Mouse (Mus musculus): ENCODE results near the gene Arhgap9. TPM values are rescaled to one million over a fixed set of nuclear protein-coding genes. Genes with fewer than 3 reads are reported as not detected.

Arhgap9 gene
- polyA plus RNA-seq, 1 experiment from 2014 or later = 15.1 TPM

- ATAC-seq (ENCODE audit: low read depth) = 0 out of 2 replicates have a peak, but pooled peaks have one; percentile 25
- no peaks in the 10 kb centered on the region for H3K27me3 ChIP-seq
- peak within 1 kb of the TSS; percentile 17; the same call in 1 of the 2 replicates for H3K4me2 ChIP-seq
- H3K36me3 ChIP-seq = no peaks in the 10 kb centered on the region
- WGBS (ENCODE audit: insufficient replicate concordance) = 63% methylated on average over 22 of the region's 22 CpGs
- H3K4me1 ChIP-seq (replicated peaks) = 0 out of 2 replicates have a peak, but pooled peaks cover 3% of the 10 kb centered on the region
- H3K27ac ChIP-seq = peak within 1 kb of the TSS; percentile 74
- no peak for DNase-seq
- H3K4me3 ChIP-seq (replicated peaks) = no peak within 1 kb of the TSS
- H3K9me3 ChIP-seq (replicated peaks) = no peaks in the 10 kb centered on the region
- 0 out of 2 replicates have a peak within 1 kb of the TSS, but pooled peaks have one; percentile 1 for H3K9ac ChIP-seq
These were observed 48.4 kb downstream of the Arhgap9 start, which contains the start of gene Inhbc for GRCm38 (mm10) chr10:127369834-127370820. TSS of gene Inhbc (minus strand) at chr10:127370431.

GRCm38 (mm10) chr10:127371023-127371422, 49.3 kb downstream of the Arhgap9 start:
- Histone ChIP-seq H3K4me1 (replicated peaks) (0 out of 2 replicates have a peak, but pooled peaks cover 3% of the 10 kb centered on the region), H3K36me3 (no peaks in the 10 kb centered on the region), H3K9me3 (replicated peaks) (no peaks in the 10 kb centered on the region), H3K4me2 (no peak overlapping the region), H3K9ac (no peak overlapping the region), H3K27ac (no peak overlapping the region), H3K27me3 (no peaks in the 10 kb centered on the region), H3K4me3 (replicated peaks) (no peak overlapping the region)
- ATAC-seq (ENCODE audit: low read depth) = no peak
- DNase-seq = no peak
- 50% methylated on average over 2 of the region's 2 CpGs for WGBS (ENCODE audit: insufficient replicate concordance)

DNA sequence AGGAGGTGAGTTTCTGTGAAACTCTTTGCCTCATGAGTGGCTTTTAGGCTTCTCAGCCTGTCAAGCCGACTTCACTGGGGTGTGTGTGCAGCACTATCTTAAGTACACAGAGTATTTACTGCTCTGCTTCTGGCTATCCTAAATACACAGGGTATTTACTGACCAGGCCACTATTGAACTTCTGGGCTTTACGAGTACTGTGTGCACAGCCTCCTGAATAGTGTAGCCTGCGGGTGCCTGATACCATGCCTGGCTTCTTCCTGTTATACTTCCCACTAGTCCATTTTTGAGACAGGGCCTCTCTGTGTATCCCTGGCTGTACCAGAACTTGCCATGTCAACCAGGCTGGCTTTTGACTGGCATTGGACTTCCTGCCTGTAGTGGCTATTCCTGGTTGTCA, 55.9 kb downstream of the Arhgap9 start:
- Histone ChIP-seq H3K36me3 (no peaks in the 10 kb centered on the region), H3K9me3 (replicated peaks) (no peaks in the 10 kb centered on the region), H3K4me3 (replicated peaks) (no peak overlapping the region), H3K9ac (no peak overlapping the region), H3K27me3 (no peaks in the 10 kb centered on the region), H3K27ac (peak overlapping the region; percentile 55), H3K4me1 (replicated peaks) (peaks cover 18% of the 10 kb centered on the region), H3K4me2 (no peak overlapping the region)
- 48% methylated on average over 3 of the region's 3 CpGs for WGBS (ENCODE audit: insufficient replicate concordance)
- ATAC-seq (ENCODE audit: low read depth) = no peak
- no peak for DNase-seq

Other genes starting within 250 kb of the Arhgap9 start
- gene Agap2, start 246.7 kb upstream of the Arhgap9 start, polyA plus RNA-seq (2015; fragmentation: Nextera tagmentation; extraction: Ambion mirVana) = 0.41 and 0.85 TPM in 2 replicates
- 45.6 and 49.0 TPM in 2 replicates for gene Os9, start 200.8 kb upstream of the Arhgap9 start, polyA plus RNA-seq (2015; fragmentation: Nextera tagmentation; extraction: Ambion mirVana)
- gene B4galnt1, start 156.7 kb upstream of the Arhgap9 start, polyA plus RNA-seq (2015; fragmentation: Nextera tagmentation; extraction: Ambion mirVana) = 9.3 and 11.0 TPM in 2 replicates
- gene Slc26a10, start 141.3 kb upstream of the Arhgap9 start, polyA plus RNA-seq (2015; fragmentation: Nextera tagmentation; extraction: Ambion mirVana) = 1.8 and 2.1 TPM in 2 replicates
- 8.1 and 8.2 TPM in 2 replicates for gene Arhgef25, start 131.9 kb upstream of the Arhgap9 start, polyA plus RNA-seq (2015; fragmentation: Nextera tagmentation; extraction: Ambion mirVana)
- 16.8 and 19.3 TPM in 2 replicates for gene Dtx3, start 126.2 kb upstream of the Arhgap9 start, polyA plus RNA-seq (2015; fragmentation: Nextera tagmentation; extraction: Ambion mirVana)
- 39.8 and 45.8 TPM in 2 replicates for gene Pip4k2c, start 110.4 kb upstream of the Arhgap9 start, polyA plus RNA-seq (2015; fragmentation: Nextera tagmentation; extraction: Ambion mirVana)
- 0.02 and 0.14 TPM in 2 replicates for gene Kif5a, start 58.6 kb upstream of the Arhgap9 start, polyA plus RNA-seq (2015; fragmentation: Nextera tagmentation; extraction: Ambion mirVana)
- gene Dctn2, start 55.6 kb upstream of the Arhgap9 start, polyA plus RNA-seq (2015; fragmentation: Nextera tagmentation; extraction: Ambion mirVana) = 80.0 and 80.1 TPM in 2 replicates
- 5.9 and 6.5 TPM in 2 replicates for gene Mbd6, start 32.9 kb upstream of the Arhgap9 start, polyA plus RNA-seq (2015; fragmentation: Nextera tagmentation; extraction: Ambion mirVana)
- 150 and 166 TPM in 2 replicates for gene Mars, start 10.2 kb upstream of the Arhgap9 start, polyA plus RNA-seq (2015; fragmentation: Nextera tagmentation; extraction: Ambion mirVana)
- gene Gli1, start 20.0 kb downstream of the Arhgap9 start, polyA plus RNA-seq (2015; fragmentation: Nextera tagmentation; extraction: Ambion mirVana) = 0.21 and 0.31 TPM in 2 replicates
- 0.32 and 0.38 TPM in 2 replicates for gene Inhbe, start 32.4 kb downstream of the Arhgap9 start, polyA plus RNA-seq (2015; fragmentation: Nextera tagmentation; extraction: Ambion mirVana)
- 1.6 and 2.0 TPM in 2 replicates for gene Inhbc, start 48.5 kb downstream of the Arhgap9 start, polyA plus RNA-seq (2015; fragmentation: Nextera tagmentation; extraction: Ambion mirVana)
- gene R3hdm2, start 58.4 kb downstream of the Arhgap9 start, polyA plus RNA-seq (2015; fragmentation: Nextera tagmentation; extraction: Ambion mirVana) = 14.4 and 15.3 TPM in 2 replicates
- 0.17 and 0.47 TPM in 2 replicates for gene Stac3, start 179.7 kb downstream of the Arhgap9 start, polyA plus RNA-seq (2015; fragmentation: Nextera tagmentation; extraction: Ambion mirVana)
- 1.9 and 2.8 TPM in 2 replicates for gene Ndufa4l2, start 193.0 kb downstream of the Arhgap9 start, polyA plus RNA-seq (2015; fragmentation: Nextera tagmentation; extraction: Ambion mirVana)
- 133 and 142 TPM in 2 replicates for gene Shmt2, start 200.5 kb downstream of the Arhgap9 start, polyA plus RNA-seq (2015; fragmentation: Nextera tagmentation; extraction: Ambion mirVana)
- 0.13 TPM in 2 replicates for gene Nxph4, start 212.6 kb downstream of the Arhgap9 start, polyA plus RNA-seq (2015; fragmentation: Nextera tagmentation; extraction: Ambion mirVana)